Mouse (Mus musculus) C2C12 (cell line): ENCODE results near the gene Ehhadh. TPM values are rescaled to one million over a fixed set of nuclear protein-coding genes. Genes with fewer than 3 reads are reported as not detected.
"Not testable (repeated sequence)": the region's sequence is repeated elsewhere in the genome, so short reads cannot be mapped to it uniquely, and the experiment has no call there.

Experiments
- H3K27me3 ChIP-seq: one replicate; pipeline ENCODE4 v1.6.1; 2011; ENCODE audit not compliant: control insufficient read depth, insufficient read depth, insufficient read length
- H3K36me3 ChIP-seq: one replicate; pipeline ENCODE4 v1.6.1; 2011; ENCODE audit not compliant: control insufficient read depth, insufficient read depth
- H3K4me3 ChIP-seq: one replicate; pipeline ENCODE4 v1.5.1; 2011; ENCODE audit warnings: mild to moderate bottlenecking, control low read depth; ENCODE audit not compliant: poor library complexity, insufficient read depth, severe bottlenecking
- H3K79me2 ChIP-seq: one replicate; pipeline ENCODE4 v1.6.1; 2011; ENCODE audit not compliant: control insufficient read depth, insufficient read depth
- H3K79me3 ChIP-seq: one replicate; pipeline ENCODE4 v1.6.1; 2011; ENCODE audit warnings: low read depth, control low read depth
- H3ac ChIP-seq: one replicate; pipeline ENCODE3; 2011; ENCODE audit warnings: low read depth; ENCODE audit not compliant: control insufficient read depth, insufficient read length
- CEBPB ChIP-seq: IDR thresholded peaks from one replicate; pipeline ENCODE4 v1.6.1; 2011; ENCODE audit warnings: low read depth, mild to moderate bottlenecking, control low read depth, moderate library complexity
- CTCF ChIP-seq: IDR thresholded peaks from one replicate; pipeline ENCODE4 v1.5.1; 2011; ENCODE audit not compliant: control insufficient read depth, insufficient read depth, insufficient read length
- FOSL1 ChIP-seq: IDR thresholded peaks from one replicate; pipeline ENCODE4 v1.8.0; 2011; ENCODE audit warnings: mild to moderate bottlenecking, low read length; ENCODE audit not compliant: poor library complexity, insufficient read depth, severe bottlenecking
- MAX ChIP-seq: IDR thresholded peaks from one replicate; pipeline ENCODE4 v1.6.1; 2011; ENCODE audit warnings: mild to moderate bottlenecking, control low read depth
- MYOD1 ChIP-seq: IDR thresholded peaks from one replicate; pipeline ENCODE4 v1.6.1; 2011; ENCODE audit warnings: low read depth; ENCODE audit not compliant: control insufficient read depth, insufficient read length
- MYOG ChIP-seq: IDR thresholded peaks from one replicate; pipeline ENCODE4 v1.6.1; 2011; ENCODE audit not compliant: control insufficient read depth, insufficient read length; ENCODE audit errors: extremely low read depth
- USF1 ChIP-seq: IDR thresholded peaks from one replicate; pipeline ENCODE4 v1.6.1; 2011; ENCODE audit warnings: low read depth, mild to moderate bottlenecking, control low read depth, moderate library complexity
- polyA plus RNA-seq: library from polyadenylated mRNA; unstranded; fragments of >200 nt; fragmentation: generic; extraction: Trizol; gene quantifications from one replicate; pipeline ENCODE4 v1.2.1, GENCODE M21; 2012; ENCODE audit warnings: missing spikeins

Ehhadh gene
- polyA plus RNA-seq, 1 experiment: 0.15 TPM

DNA sequence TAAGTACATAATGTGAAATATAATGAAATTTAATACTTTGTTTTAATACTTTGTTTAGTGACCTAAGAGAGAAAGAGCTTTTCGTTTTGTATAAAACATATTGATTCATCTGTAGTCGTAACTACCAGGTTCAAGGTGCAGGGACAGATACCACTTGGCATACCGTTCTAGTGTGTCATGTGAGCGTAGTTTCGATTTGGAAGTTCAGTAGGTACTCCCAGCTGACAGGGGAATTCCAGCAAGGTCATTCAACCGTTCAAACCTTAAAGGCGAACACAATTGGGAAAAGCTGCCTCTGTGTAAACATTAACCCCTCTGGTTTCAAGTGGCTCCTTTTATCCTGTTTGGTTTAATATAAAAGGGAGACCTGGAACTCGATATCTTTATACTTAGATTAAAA is 31.0 kb upstream of the Ehhadh start:
- Histone ChIP-seq H3K4me3 (no peak overlapping the region), H3K79me2 (no peaks in the 10 kb centered on the region), H3K27me3 (no peaks in the 10 kb centered on the region), H3K79me3 (no peaks in the 10 kb centered on the region), H3K36me3 (no peaks in the 10 kb centered on the region), H3ac (no peak overlapping the region)
- no peak for TF ChIP-seq MYOG
- no peak for TF ChIP-seq FOSL1
- TF ChIP-seq MYOD1: no peak
- TF ChIP-seq CTCF: no peak
- TF ChIP-seq USF1: no peak
- no peak for TF ChIP-seq MAX
- no peak for TF ChIP-seq CEBPB

DNA sequence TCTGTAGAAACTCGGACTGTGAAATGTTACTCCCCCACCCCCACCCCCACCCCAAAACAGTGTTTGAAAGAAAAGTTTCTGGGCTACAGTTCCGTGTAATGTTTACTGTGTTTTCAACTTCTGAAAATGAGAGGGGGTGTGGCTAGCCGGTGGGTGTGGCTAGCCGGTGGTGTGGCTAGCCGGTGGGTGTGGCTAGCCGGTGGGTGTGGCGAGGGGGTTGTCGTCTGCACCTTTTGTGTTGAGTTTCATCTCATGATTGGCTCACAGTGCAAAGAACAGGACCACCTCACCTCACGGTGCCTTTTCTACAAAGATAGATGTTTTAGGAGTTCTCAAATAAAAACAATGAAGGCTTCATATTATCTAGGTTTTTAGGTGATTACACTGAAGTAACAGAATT is 30.5 kb upstream of the Ehhadh start:
- no peaks in the 10 kb centered on the region for H3K27me3 ChIP-seq
- no peak overlapping the region for H3ac ChIP-seq
- no peaks in the 10 kb centered on the region for H3K79me2 ChIP-seq
- no peaks in the 10 kb centered on the region for H3K79me3 ChIP-seq
- no peak overlapping the region for H3K4me3 ChIP-seq
- no peak for TF ChIP-seq USF1
- no peak for TF ChIP-seq CTCF
- no peak for TF ChIP-seq MYOD1
- no peak for TF ChIP-seq MAX
- TF ChIP-seq MYOG: no peak
- TF ChIP-seq FOSL1: no peak
- H3K36me3 ChIP-seq: no peaks in the 10 kb centered on the region

DNA sequence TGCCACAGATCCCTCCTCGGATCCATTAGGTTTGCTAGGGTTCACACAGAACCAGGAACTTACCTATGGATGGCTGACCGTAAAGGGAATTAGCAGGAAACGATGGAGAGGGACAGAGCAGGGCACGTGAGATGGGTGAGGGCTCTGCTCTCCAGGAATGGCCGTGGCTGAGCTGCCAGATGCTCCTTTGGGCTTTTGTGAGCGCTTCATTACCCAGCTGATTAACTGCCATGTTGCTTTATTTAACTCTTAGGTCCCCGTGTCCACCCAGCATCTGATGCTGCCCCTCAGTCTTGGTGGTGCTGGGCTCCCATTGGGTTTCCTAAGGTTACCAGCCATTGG is 28.0 kb upstream of the Ehhadh start:
- H3K27me3 ChIP-seq: no peaks in the 10 kb centered on the region
- H3K79me2 ChIP-seq: no peaks in the 10 kb centered on the region
- TF ChIP-seq USF1: no peak
- TF ChIP-seq MYOD1: no peak
- TF ChIP-seq MAX: no peak
- TF ChIP-seq MYOG: no peak
- TF ChIP-seq CEBPB: no peak
- TF ChIP-seq FOSL1: no peak
- no peak for TF ChIP-seq CTCF
- H3ac ChIP-seq: no peak overlapping the region
- no peaks in the 10 kb centered on the region for H3K36me3 ChIP-seq
- no peak overlapping the region for H3K4me3 ChIP-seq
- H3K79me3 ChIP-seq: no peaks in the 10 kb centered on the region

DNA sequence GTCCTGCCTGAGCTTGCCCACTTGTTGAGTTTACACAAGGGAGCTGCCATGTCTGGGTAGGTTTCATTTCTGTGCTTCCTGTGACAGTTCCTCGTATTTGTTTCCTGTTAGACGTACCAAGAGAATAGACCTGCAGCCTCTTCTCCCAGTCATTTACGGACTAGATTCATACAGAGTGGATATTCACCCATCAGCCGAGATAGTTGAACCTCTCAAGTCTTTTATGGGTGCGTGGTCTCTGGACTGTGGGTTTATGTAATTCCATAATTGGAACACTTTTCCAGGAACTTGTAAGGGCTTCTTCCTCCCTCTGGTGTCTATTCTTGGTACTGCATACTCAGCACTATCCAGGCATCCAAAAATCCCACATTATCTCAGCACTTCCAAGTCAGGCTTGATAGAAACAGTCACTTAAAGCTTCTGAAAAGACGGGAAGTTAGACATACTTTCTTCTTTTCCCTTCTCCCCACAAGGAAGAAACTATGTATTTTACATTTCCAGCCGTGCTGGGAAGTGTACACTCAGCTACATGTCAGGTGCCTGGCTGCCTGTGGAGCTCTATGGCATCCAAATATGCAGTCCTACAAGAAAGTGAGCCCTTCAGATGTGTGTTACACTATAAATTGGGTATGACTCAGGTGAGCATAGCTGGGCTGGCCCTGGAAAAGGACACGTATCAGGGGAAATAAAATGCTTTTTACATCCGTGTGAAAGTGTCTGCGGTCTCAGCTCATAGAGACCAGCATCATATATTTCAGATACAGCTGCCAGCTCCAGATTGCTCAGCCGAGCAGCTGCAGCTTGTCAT is 27.5 kb upstream of the Ehhadh start:
- no peak for TF ChIP-seq CEBPB
- TF ChIP-seq MAX: no peak
- TF ChIP-seq FOSL1: no peak
- TF ChIP-seq USF1: no peak
- TF ChIP-seq MYOG: no peak
- no peak for TF ChIP-seq MYOD1
- TF ChIP-seq CTCF: no peak
- Histone ChIP-seq H3K36me3 (no peaks in the 10 kb centered on the region), H3K27me3 (no peaks in the 10 kb centered on the region), H3K4me3 (no peak overlapping the region), H3K79me3 (no peaks in the 10 kb centered on the region), H3ac (no peak overlapping the region), H3K79me2 (no peaks in the 10 kb centered on the region)

DNA sequence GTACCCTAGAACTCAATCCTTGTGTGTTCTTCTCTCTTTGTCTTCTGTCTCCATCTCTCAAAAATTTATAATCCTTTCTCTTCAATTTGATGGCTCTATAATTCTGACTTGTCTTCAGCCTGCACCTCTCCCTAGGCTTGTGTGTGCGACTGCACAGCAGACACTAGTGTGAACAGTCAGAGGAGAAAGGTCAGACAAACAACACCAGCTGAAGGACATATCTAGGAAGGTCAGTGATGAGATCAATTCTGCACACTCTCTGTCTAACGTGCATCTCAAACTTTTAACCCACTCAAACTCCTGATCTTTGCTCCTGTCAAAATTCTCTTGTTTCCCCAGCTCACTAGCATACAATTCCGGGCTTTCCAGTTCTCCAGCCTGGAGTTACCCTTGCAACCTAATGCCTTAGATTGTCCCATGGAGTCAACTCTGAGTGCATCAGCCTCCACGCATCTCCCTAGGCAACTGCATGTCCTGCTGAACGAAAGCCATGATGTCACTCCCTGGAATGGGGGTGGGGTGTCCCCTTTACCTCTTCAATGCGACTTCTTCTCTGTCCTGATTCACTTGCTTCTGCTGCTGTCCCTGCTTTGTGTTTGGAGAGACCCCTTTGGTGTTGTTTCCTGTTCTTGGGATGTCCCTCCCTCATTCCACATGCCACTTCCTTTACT is 25.7 kb upstream of the Ehhadh start:
- TF ChIP-seq MYOG (no peak), CEBPB (no peak), USF1 (no peak), CTCF (no peak), FOSL1 (no peak), MAX (no peak), MYOD1 (no peak)

DNA sequence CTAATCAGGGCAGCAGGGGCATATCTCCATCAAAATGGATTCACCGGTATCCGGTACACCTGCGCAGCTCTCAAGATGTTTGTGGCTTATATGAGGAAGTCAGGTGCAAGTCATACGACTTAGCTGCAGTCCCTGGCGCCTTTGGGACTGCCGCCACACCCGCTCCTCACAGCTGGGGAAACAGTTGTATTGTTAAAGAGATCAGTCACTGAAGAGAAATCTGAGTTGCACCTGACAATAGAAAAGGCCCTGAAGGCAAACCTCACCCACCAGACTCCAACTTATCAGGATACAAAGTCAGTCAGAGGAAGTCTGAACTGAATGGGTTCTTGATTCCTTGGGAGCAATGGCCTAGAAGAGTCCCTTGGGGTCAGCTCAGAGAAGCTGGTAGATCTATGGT is 20.2 kb upstream of the Ehhadh start:
- H3K36me3 ChIP-seq, H3K27me3 ChIP-seq, H3K79me3 ChIP-seq, H3K4me3 ChIP-seq, H3K79me2 ChIP-seq, H3ac ChIP-seq: not testable (repeated sequence)

More for the DNA sequence above, 25.7 kb upstream of the Ehhadh start:
- no peaks in the 10 kb centered on the region for H3K79me2 ChIP-seq
- H3K79me3 ChIP-seq: no peaks in the 10 kb centered on the region
- no peak overlapping the region for H3K4me3 ChIP-seq
- H3ac ChIP-seq: no peak overlapping the region
- H3K27me3 ChIP-seq: no peaks in the 10 kb centered on the region
- H3K36me3 ChIP-seq: no peaks in the 10 kb centered on the region
